In the genomic region with DNA sequence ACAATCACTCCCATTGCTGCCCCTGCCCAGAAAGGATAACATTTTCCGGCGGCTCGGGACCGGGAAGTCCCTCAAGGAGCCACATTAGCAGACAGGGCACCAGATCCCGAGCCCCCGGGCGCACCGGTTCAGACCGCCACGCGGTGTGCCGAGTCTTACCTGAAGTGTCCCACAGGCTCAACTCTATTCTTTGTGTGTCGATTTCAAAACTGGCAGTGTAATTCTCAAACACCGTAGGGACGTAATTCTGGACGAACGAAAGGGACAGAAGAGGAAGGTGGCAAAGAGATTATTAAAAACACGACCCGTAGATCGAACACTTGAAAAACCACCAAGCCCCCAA, we compare ENCODE assay signal across 7 mouse cellular contexts. TPM values are rescaled to one million over a fixed set of nuclear protein-coding genes. Genes with fewer than 3 reads are reported as not detected.
A peak's percentile ranks its signal among the peaks of the same experiment; 100 is the strongest.
DNase-seq lines count a peak whose midpoint lies in the region; ATAC-seq and TF ChIP-seq lines count a peak whose summit lies in the region.

No protein-coding gene starts in this region.

- peak overlapping the region; percentile 99 for H3K9ac ChIP-seq in embryonic facial prominence, embryonic 15.5 days
- H3K9ac ChIP-seq in intestine, embryonic 15.5 days, result peak overlapping the region; percentile 89
- H3K9ac ChIP-seq in neural tube, embryonic 13.5 days, result peak overlapping the region; percentile 92

- no peaks in the 10 kb centered on the region for H3K27me3 ChIP-seq in embryonic facial prominence, embryonic 15.5 days
- no peaks in the 10 kb centered on the region for H3K27me3 ChIP-seq in intestine, embryonic 15.5 days (replicated peaks)
- H3K27me3 ChIP-seq in neural tube, embryonic 13.5 days, result no peaks in the 10 kb centered on the region

- ATAC-seq in embryonic facial prominence, embryonic 15.5 days (ENCODE audit: insufficient number of reproducible peaks, low FRiP score, low TSS enrichment, low read depth), result no peak
- peak; percentile 39 for ATAC-seq in intestine, embryonic 15.5 days
- ATAC-seq in neural tube, embryonic 13.5 days (ENCODE audit: low read depth), result peak; percentile 24

- no peak for DNase-seq in lung, adult 2 months
- DNase-seq in lung, postnatal 25 days (ENCODE audit: low spot score), result no peak
- DNase-seq in cerebellum, postnatal 14 days, result no peak
- no peak for DNase-seq in retina, embryonic 14.5 days (ENCODE audit: low spot score)

- WGBS in lung, adult 2 months, result under 1% methylated on average over 20 of the region's 20 CpGs
- under 1% methylated on average over 20 of the region's 20 CpGs for WGBS in embryonic facial prominence, embryonic 15.5 days
- under 1% methylated on average over 20 of the region's 20 CpGs for WGBS in intestine, embryonic 15.5 days
- WGBS in neural tube, embryonic 13.5 days, result under 1% methylated on average over 20 of the region's 20 CpGs

- H3K27ac ChIP-seq in embryonic facial prominence, embryonic 15.5 days (replicated peaks), result peak overlapping the region; percentile 94
- peak overlapping the region; percentile 93 for H3K27ac ChIP-seq in intestine, embryonic 15.5 days
- peak overlapping the region; percentile 94 for H3K27ac ChIP-seq in neural tube, embryonic 13.5 days (replicated peaks)

- TF ChIP-seq CTCF in lung, adult 2 months (IDR thresholded peaks at IDR 0.05; ENCODE audit: insufficient read depth, low read length), result no peak

- H3K9me3 ChIP-seq in embryonic facial prominence, embryonic 15.5 days (replicated peaks), result no peaks in the 10 kb centered on the region
- no peaks in the 10 kb centered on the region for H3K9me3 ChIP-seq in intestine, embryonic 15.5 days
- no peaks in the 10 kb centered on the region for H3K9me3 ChIP-seq in neural tube, embryonic 13.5 days

- H3K36me3 ChIP-seq in embryonic facial prominence, embryonic 15.5 days, result 0 out of 2 replicates have a peak, but pooled peaks cover 4% of the 10 kb centered on the region
- H3K36me3 ChIP-seq in intestine, embryonic 15.5 days, result no peaks in the 10 kb centered on the region
- 0 out of 2 replicates have a peak, but pooled peaks cover 5% of the 10 kb centered on the region for H3K36me3 ChIP-seq in neural tube, embryonic 13.5 days

- peak overlapping the region; percentile 59 for H3K4me2 ChIP-seq in embryonic facial prominence, embryonic 15.5 days (replicated peaks)
- H3K4me2 ChIP-seq in intestine, embryonic 15.5 days (replicated peaks), result peak overlapping the region; percentile 61
- H3K4me2 ChIP-seq in neural tube, embryonic 13.5 days, result peak overlapping the region; percentile 75

- H3K4me3 ChIP-seq in lung, adult 2 months (replicated peaks; ENCODE audit: extremely low read depth, low read depth, low read length), result peak overlapping the region; percentile 81
- peak overlapping the region; percentile 91 for H3K4me3 ChIP-seq in embryonic facial prominence, embryonic 15.5 days (replicated peaks)
- peak overlapping the region; percentile 86 for H3K4me3 ChIP-seq in intestine, embryonic 15.5 days (replicated peaks)
- peak overlapping the region; percentile 97 for H3K4me3 ChIP-seq in neural tube, embryonic 13.5 days

- peaks cover 4% of the 10 kb centered on the region; the same call in 1 of the 2 replicates for H3K4me1 ChIP-seq in lung, adult 2 months (ENCODE audit: control insufficient read depth, insufficient read depth, low read length)
- H3K4me1 ChIP-seq in embryonic facial prominence, embryonic 15.5 days, result peaks cover 16% of the 10 kb centered on the region
- H3K4me1 ChIP-seq in intestine, embryonic 15.5 days (replicated peaks), result peaks cover 15% of the 10 kb centered on the region
- H3K4me1 ChIP-seq in neural tube, embryonic 13.5 days (replicated peaks), result peaks cover 30% of the 10 kb centered on the region

- TF ChIP-seq POLR2A in lung, adult 2 months (IDR thresholded peaks at IDR 0.05; ENCODE audit: borderline replicate concordance, extremely low read depth, low read depth, low read length), result no peak

RNA-seq across cellular contexts. Expression of a gene that starts 0.9 kb away (rescaled TPM):
- 1.3 and 4.3 TPM in 2 replicates for polyA plus RNA-seq in lung, adult 2 months (2012; rRNA removed)
- 110 and 112 TPM in 2 replicates for polyA plus RNA-seq in embryonic facial prominence, embryonic 15.5 days (2015; fragmentation: Nextera tagmentation; extraction: Ambion mirVana)
- 58.9 and 69.4 TPM in 2 replicates for polyA plus RNA-seq in intestine, embryonic 15.5 days (2015; fragmentation: Nextera tagmentation; extraction: Ambion mirVana)
- 158 and 171 TPM in 2 replicates for polyA plus RNA-seq in neural tube, embryonic 13.5 days (2015; fragmentation: Nextera tagmentation; extraction: Ambion mirVana)

Comparison
In these comparisons a context has a peak if more than half of its experiments do, and no peak if none do; other contexts are left out.
1. RNA of a gene that starts 0.9 kb away (polyA plus RNA-seq): 158 to 171 TPM in neural tube, embryonic 13.5 days, 110 to 112 TPM in embryonic facial prominence, embryonic 15.5 days and 58.9 to 69.4 TPM in intestine, embryonic 15.5 days; 1.3 to 4.3 TPM in lung, adult 2 months; every median in the first group is over 10 times any median in the second.
2. Peak in every context shown above with its lines, with median percentiles within 50 percentile points of each other: H3K4me3 ChIP-seq, H3K27ac ChIP-seq, H3K4me2 ChIP-seq and H3K9ac ChIP-seq.